Mouse (Mus musculus) gastrocnemius, adult 8-10 months (tissue): ENCODE data around the gene Wfikkn1. TPM values are rescaled to one million over a fixed set of nuclear protein-coding genes. Genes with fewer than 3 reads are reported as not detected.

Experiments
- DNase-seq, 2 experiments: peaks; one replicate each; pipeline ENCODE4 v3.0.0; 2022; ENCODE audit warnings: low spot score in 2 of 2
- total RNA-seq, 4 experiments: library from RNA; stranded (reverse); gene quantifications; 2 replicates each; pipeline ENCODE4 v1.2.4; 2022

The Wfikkn1 gene
- total RNA-seq, 4 experiments from 2014 or later, result 0.15 to 0.62 (median 0.38) TPM

DNA sequence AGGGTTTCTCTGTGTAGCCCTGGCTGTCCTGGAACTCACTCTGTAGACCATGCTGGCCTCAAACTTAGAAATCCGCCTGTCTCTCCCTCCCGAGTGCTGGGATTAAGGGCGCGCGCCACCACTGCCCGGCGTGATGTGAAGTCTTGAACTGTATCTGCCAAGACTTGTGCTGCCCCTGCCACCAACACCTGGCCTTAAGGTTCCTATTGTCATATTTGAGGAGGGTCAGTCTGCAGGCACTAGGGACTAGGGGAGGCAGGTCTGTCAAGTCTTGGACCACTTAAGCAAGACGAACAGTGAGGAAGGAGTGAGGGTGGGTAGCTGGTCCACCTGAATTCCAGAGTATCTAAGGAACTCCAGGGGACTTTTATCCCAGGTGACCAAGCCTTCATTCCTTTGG is 11.2 kb downstream of the Wfikkn1 start:
- DNase-seq, result no peak

DNA sequence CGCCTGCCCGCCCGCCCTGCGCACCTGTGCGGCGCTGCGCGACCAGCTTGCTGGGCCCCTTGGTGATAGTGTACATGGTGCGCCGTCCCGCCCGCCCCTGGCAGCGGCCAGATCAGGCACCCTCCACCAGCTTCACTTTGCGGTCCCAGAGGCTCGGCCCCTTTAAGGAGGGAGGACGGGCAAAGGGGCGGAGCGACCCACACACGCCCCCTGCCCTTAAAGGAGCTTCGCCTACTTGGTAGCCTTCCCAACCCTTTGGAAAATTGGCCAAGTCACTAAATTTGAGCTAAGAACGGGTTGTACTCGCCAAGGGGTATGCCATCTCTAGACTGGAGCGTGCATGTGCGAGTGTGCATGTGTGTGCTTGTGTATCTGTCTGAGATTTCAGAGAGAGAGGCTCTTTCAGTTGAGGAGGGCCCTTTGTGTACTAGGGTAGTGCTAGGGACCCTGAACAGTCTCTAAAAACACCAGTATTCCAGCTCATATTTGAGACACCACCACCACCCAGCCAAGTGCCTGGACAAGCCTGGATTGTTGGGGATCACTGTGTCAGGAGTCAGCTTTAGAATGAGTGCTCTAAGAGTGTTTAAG is 12.0 kb downstream of the Wfikkn1 start, which contains the start of gene Mcrip2:
TSS of gene Mcrip2 (minus strand) at position 164 of the 591 bp plus-strand sequence.
- peak; percentile 77 to 82 for DNase-seq

DNA sequence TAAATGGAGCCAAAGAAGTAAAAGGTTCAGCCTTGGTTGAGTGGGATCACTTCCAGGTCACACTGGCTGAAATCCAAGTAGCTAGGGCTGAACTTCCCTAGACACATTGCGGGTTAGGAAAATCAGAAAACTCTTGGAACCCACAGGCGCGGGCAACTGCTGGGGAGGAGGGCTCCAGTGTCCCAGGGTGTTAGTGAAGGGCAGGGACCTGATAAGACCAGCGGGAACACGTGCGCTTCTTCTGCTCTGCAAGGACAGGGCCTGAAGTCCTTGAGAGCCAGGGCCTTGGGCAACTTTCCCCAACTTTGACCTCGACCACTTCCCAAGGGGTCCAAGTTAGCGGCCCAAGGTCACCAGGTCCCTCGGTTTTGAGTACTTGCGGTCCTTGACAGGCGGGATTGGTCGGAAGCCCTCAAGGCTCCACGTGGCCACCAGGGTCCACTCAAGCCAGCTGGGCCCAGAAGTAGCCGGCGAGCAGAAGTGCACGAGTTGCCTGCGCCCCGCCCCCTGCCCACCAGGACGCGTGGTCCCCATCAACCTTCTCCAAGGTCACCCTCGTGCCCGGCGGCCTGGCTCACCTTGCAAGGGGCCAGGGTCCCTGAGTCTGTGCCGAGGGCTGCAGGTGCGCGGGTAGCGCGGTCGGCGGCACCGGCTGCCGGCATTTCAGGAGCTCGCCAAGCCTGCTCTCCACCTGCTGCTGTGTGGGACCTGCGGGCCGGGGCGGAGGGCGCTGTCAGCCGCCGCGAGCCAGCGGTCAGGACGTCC is 12.6 kb downstream of the Wfikkn1 start:
- peak; percentile 46 to 62 for DNase-seq

DNA sequence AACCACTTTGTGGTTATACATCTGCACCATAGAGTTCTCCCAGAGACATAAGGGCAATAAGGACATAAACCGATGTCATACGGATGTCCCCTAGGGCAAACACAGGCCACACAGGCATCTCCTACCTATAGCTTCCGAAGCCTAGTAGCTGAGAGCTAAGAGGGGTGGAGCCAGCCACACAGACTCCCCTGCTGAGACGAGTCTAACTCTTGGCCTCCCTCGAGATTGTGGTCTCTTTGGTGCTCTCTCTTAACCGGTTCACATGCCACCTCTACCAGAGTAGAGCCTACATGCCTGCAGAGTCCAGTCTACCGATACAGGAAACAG is 13.2 kb downstream of the Wfikkn1 start:
- no peak for DNase-seq

DNA sequence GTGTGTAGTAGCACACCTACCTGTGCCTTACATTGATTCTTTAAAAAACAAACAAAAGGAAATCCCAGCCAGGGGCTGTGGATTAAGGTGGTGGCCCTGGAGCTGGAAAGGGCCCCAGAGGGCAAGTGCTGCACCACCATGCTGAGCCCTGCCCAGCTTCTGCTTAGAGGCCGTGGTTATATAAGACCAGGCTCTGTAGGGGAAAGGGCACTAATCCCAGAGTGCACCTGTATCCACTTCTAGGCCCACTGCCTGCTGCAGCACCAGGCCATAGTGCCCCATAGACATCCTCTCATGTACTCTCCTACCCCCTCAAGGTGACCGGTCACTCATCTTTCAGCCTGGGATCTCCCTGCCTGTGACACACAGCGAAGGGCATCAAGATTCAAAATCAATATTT is 14.5 kb downstream of the Wfikkn1 start:
- no peak for DNase-seq

DNA sequence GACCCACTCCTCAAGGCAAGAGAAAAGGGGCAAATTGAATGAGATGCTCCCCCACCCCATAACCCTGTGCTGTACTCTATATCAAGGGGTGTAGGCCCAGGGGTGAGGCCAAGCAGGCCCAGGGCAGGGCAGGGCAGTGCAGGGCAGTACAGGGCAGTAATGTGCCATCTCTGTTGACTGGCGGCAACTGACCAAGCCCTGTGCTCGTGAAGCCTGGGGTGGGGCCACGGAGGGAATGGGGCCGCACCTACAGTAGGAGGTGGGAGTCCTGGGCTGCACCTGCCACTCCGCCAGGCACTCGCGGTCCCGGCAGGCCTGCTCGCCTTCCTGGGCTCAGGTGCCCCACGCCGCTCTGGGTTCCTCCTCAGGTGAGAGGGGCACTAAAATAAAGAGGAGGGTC is 15.4 kb downstream of the Wfikkn1 start:
- DNase-seq, result no peak

DNA sequence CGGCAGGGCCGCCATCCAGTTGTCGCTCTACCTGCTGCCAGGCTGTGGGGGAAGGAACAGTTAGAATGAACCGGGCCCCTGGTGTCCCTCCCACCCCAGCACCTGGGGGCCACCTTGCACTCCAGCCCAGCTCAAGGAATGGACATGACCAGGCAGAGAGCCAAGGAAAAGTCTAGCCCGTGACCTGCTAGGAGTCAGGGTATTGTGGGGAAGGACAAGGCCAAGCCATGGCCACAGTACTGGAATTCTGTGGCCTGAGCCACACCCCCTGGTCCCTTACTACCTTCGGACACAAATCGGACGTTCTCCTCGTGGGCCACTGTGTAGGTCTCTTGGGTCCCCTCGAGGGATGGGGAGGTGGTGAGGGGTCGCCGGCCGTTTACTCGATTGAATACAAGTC is 16.3 kb downstream of the Wfikkn1 start:
- no peak for DNase-seq

DNA sequence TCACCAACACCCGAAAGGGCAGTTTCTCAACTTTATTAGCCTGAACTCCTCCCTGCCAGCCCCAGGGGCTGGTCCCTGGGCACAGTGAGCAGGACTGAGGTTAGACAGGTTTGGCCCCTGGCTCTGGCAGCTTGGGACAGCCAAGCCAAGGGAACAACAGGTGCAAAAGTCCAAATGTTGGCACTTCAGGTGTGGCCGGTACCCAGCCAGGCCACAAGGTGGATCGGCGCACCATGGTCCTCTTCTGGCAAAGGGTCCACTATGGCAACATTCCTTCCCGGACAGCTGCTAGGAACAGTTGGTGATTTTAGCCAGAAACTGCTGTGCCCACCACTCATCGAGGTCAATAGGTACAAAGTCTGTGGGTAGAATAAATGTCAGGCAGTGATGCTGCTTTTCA is 17.0 kb downstream of the Wfikkn1 start:
- no peak for DNase-seq

DNA sequence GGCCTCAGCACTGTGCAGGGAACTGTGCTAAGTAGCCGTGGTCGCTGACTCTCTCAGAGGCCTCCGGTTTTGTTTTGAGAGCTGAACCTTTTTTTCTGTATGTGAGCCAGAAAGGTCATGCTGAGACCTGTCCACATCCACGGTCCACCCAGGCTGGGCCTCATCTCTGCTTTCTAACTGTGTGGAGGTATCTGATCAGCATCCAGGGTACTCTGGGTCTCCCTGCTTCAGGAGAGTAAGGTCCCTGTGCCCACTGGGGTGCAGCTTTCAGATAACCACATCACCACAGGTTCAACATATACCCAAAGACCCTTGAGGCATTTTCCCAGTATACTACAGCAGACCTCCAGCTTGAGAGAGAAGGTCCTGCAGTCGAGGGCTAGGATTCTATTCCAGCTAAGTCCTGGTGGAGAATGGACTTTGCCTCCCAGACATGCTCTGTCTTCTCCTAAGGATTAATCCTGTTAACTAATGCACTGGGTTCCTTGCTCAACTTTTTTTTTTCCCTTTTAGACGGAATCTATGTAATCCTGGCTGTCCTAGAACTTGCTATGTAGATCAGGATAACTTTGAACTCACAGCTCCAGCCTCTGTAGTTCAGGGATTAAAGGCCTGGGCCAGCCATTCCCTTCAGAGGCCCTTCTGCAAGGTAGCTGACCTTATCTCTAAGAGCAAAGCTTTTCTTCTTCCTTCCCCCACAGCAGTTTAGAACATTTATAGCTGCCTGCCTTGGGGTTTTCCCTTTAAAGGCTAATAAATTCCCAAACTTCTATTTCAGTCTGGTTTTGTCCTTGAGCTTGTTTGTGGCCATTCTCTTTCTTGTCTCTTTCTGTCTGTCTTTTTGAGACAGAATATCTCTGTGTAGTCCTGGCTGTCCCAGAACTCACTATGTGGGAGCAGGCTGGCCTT is 18.7 kb downstream of the Wfikkn1 start:
- no peak for DNase-seq

DNA sequence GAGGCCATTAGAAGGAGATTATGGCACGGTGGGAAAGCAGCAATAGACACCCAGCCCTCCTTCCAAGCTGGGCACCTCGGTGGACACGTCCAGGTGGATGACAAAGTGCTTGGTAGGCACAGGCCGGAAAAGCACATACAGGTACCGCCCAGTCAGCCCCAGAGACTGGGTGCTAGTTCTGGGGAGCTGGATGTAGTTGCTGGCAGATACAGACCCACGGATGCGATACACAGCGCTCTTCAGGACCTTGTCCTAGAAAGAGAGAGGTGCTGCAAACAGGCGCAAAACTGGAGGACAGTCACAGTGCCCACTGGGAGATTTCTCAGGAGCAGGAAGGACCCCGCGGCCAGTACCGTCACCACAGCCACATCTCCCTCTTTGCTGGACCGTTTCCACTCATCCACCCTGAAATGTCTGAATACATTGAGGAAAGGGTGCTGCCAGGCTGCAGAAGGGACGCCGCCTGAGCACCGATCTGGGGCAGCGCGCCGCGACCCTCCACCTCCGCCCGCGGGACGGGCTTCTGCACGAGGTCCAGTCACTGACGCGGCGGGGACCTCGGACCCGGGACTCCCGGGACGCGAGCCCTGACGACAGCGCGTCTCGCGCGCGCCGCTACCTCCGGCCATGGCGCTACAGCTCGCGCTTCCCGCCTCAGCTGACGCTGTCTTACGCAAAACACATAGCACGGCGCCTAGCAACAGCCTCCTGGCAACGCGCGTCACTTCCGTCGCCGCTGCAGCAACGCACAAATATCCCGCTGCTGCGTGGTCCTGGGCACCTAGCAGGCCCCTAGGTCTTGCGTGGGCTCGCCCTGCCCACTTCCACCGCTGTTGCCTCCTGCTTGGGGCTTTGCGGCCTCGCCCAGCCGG is 19.6 kb downstream of the Wfikkn1 start, which contains the start of gene Wdr90:
TSS of gene Wdr90 (minus strand) at position 670 of the 872 bp plus-strand sequence.
- DNase-seq, result peak; percentile 80 to 84

DNA sequence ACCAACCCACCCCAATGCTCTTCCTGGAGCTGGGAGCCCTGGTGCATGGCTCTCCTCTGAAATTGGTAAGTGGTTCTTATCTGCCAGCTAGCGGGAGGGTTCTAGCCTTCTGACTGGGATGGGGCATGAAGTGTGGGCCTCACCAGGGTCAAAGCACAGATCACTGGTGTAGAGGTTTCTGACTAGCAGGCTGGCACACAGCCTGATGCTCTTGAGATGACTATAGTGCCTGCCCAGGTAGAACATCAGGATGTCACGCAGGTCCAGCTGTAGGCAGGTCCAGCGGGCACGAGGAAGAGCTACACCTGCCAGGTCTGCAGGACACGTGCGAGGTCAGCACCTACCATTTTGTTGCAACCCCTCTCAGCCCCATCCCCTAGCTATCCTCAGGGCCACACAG is 20.4 kb downstream of the Wfikkn1 start:
- no peak for DNase-seq

DNA sequence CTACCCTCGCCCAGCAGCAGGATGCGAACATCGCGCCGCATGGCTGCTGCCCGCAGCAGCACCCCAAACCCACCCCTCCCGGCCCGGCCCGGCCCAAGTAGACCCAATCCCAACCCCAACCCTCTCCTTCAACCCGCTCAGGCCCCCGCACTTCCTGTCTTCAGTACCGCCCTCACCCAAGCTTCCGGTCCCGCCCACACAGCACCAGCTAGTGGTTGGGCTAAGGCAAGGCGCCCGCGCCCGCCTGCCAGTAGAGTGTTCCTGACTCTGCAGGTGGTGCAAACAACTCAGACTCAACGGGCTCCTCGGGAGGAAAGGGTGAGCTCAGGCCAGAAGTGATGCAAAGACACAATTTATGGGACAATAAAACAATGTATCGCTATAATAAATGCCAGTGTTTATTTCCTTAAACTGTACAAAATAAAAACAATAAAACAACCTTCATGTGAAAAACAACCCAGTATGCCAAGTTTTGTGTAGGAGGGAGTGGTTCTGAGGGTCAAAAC is 36.2 kb downstream of the Wfikkn1 start, which contains the start of gene Rhot2:
TSS of gene Rhot2 (minus strand) at position 456 of the 506 bp plus-strand sequence.
- peak; percentile 91 to 94 for DNase-seq

DNA sequence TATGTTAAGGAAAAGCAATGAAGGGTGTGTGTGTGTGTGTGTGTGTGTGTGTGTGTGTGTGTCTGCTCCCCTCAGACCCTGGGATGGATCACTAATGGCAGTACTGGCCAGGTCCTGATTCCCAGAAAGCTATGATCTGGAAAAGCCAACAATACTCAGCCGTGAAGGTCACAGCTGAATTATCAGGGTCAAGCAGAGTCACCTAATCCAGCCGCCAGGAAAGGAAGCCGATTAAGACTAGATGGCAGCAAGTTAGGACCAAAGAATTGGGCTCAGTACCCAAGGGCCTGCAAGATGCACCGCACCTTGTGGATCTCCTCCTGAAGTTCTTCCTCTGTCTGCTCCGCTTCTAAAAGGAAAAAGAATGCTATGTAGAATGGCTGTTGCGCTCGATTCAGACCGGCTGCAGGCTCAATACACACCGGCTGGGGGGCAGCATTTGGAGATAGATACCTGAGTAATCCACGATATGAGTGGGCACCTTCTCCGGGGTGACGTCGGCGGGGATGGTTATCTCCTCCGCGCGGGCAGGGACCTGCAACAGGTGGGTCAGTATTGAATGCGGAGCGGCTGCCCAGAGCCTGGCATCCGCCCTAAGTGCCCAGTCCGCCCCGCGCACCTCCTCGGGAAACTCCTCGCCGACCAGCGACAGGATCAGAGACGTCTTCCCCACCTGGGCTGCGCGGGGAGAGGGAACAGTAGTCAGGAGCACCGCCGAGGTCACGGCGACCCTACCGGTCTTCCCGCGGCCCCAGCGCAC is 36.8 kb downstream of the Wfikkn1 start:
- no peak for DNase-seq

DNA sequence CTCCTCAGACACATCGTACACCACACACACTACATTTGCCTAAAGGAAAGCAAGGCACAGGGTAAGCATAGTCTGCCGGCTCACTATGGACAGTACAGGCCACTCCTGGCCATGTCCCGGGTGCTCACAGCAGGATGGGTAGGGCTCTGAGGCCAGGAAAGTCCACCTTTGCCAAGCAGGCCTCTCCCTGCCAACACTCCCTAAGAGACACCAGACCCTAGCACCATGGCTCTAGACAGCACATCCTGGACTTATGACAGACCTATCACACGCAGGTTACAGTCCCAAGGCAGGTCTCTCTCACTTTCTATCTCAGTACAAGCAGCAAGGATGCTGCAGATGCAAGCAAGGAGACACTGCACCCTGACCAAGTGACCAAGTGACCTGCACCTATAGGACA is 37.5 kb downstream of the Wfikkn1 start:
- DNase-seq, result no peak

DNA sequence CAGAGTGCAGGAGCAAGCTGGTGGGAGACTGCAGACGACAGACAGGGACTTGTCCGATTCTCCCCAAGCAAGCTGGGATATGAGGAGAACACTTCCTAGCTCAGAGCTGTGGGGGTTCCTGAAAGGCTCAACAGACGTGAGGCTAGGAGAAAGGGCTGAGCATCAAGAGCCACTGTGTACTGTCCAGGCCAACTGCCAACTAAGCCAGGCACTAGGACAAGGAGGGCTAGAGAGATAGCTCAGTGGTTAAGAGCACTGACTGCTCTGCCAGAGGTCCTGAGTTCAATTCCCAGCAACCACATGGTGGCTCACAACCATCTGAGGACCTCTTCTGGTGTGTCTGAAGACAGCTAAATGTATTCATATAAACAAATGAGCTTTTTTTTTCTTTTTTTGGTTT is 38.1 kb downstream of the Wfikkn1 start:
- DNase-seq, result no peak

DNA sequence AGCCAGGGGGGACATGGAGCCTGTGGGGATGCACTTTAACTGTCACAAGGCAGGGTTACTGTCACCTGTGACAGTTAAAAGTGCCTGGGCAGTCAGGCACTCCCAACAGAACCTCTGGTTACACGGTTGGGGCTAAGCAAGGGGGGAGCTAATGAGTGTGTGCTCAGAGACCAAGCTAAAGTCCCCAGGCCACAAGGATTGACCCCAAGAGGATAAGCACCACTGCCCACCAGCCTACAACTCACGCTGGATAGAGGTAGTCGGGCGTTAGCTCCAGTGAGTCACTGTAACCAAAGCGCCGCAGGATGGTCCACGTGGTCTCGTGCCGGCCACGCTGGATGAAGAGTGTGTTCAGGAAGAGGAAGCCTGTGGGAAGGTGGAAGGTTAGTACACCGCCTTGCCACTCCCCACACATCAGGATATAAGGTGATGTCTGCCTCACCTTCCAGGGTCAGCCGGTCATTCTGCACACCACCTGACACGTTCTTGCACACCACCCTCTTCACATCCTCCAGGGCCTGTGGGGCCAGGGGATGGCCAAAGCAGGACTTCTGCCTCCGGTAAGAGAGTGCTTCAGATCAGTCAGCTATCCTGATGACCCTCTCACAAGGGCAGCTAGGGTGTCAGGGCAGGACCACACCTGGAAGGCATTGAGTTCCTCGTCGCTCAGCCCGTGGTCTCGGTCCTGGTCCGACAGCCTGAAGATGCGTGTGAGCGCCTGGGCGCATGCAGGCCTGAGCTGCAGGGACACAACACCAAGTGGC is 39.4 kb downstream of the Wfikkn1 start, which contains the start of gene Gm20683:
TSS of gene Gm20683 (minus strand) at position 647 of the 764 bp plus-strand sequence.
- no peak for DNase-seq

DNA sequence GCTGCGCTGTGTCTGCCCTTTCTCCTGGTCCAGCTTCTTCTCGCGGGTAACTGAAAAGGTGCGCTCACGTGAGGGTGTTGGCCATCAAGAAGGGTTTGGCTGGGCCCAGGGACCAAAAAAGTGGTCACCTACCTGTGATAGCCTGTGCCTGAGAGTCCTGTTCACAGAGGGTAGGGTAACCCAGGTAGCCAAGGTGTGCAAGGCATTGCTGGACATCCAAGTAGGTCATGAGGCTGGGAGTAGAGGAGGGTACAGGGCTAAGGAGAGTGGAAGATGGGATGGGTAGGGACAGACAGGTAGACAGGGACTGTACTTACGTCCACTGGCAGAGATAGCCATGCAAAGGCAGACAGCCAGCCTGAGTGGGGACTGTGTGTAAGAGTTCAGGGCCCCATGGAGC is 40.1 kb downstream of the Wfikkn1 start:
- DNase-seq, result no peak

DNA sequence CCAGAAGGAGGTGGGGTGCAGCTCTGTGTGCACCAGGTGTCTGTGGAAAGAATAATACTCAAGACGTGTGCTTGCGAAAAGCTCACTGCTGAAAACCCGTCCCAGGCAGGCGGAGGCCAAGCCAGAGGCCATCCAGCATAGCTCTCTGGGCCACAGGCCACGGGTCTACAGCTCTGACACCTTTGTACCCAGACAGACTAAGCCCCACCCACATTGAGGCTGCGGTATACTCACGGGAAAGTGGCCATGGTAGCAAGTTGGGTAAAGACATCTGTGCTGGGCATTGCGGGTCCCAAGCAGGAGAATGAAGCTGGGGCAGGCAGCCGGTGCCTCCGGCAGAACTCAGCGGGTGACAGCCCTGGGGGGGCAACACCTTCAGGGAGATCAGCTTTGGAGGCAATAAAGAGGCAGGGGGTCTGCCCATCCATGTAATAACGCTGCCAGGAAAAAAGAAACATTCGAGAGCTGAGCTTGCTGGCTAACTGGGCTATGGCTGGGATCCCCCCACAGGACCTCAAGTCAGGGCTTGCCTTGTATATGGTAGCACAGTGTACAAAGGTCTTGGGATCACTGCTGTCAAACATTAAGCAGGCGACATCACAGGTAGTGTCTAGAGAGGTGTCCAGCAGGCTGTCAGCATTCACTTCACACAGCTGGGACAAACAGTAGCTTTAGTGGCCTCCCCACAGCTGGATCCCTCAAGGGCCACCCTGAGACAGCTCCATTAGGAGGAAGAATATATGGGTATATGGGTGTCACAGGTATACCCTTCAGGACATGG is 41.0 kb downstream of the Wfikkn1 start:
- DNase-seq, result no peak
